Mouse (Mus musculus): ENCODE results near the gene Nxn. TPM values are rescaled to one million over a fixed set of nuclear protein-coding genes. Genes with fewer than 3 reads are reported as not detected.

Nxn gene
- polyA plus RNA-seq, 1 experiment, result 9.2 TPM

- Histone ChIP-seq H3K27ac (ENCODE audit: insufficient read depth, low read length) (no peak overlapping the region), H3K4me3 (ENCODE audit: insufficient read depth, low read length) (no peak overlapping the region), H3K4me1 (ENCODE audit: control insufficient read depth, insufficient read depth, low read length) (no peaks in the 10 kb centered on the region)
- TF ChIP-seq POLR2A (IDR thresholded peaks at IDR 0.05; ENCODE audit: extremely low read depth, insufficient read depth, low read length) (no peak), CTCF (IDR thresholded peaks at IDR 0.05; ENCODE audit: extremely low read depth, insufficient read depth, low read length) (no peak)
These were observed 81.0 kb downstream of the Nxn start for GRCm38 (mm10) chr11:76317904-76318303.

- no peak overlapping the region for H3K4me3 ChIP-seq (ENCODE audit: insufficient read depth, low read length)
- no peak overlapping the region for H3K27ac ChIP-seq (ENCODE audit: insufficient read depth, low read length)
- H3K4me1 ChIP-seq (ENCODE audit: control insufficient read depth, insufficient read depth, low read length), result no peaks in the 10 kb centered on the region
- no peak for TF ChIP-seq CTCF (IDR thresholded peaks at IDR 0.05; ENCODE audit: extremely low read depth, insufficient read depth, low read length)
- TF ChIP-seq POLR2A (IDR thresholded peaks at IDR 0.05; ENCODE audit: extremely low read depth, insufficient read depth, low read length), result no peak
These were observed 83.0 kb downstream of the Nxn start for GRCm38 (mm10) chr11:76315785-76316444.

DNA sequence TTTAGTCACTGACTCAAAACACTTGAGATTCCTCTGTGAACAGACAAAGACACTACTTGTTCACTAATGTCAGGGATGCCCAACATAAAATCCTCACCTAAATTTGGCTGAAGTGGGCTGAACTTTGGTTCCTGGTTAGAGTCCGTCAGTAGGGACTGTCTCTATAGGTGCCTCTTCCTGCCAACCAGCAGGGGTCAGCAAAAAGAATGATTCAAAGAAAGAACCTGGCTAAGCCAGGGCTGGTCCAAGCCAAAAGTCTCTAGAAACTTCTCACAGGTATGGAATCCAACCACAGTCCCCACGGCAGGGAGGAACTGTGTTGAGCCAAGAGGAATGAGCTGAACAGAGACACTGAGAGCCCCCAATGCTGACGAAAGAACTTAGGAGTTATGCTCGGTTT is 84.2 kb downstream of the Nxn start:
- Histone ChIP-seq H3K4me1 (ENCODE audit: control insufficient read depth, insufficient read depth, low read length) (no peaks in the 10 kb centered on the region), H3K27ac (ENCODE audit: insufficient read depth, low read length) (no peak overlapping the region), H3K4me3 (ENCODE audit: insufficient read depth, low read length) (no peak overlapping the region)
- TF ChIP-seq CTCF (IDR thresholded peaks at IDR 0.05; ENCODE audit: extremely low read depth, insufficient read depth, low read length), result 0 out of 2 replicates have a peak, but pooled peaks have one; percentile 6
- no peak for TF ChIP-seq POLR2A (IDR thresholded peaks at IDR 0.05; ENCODE audit: extremely low read depth, insufficient read depth, low read length)

- TF ChIP-seq CTCF (IDR thresholded peaks at IDR 0.05; ENCODE audit: extremely low read depth, insufficient read depth, low read length), result no peak
- no peak for TF ChIP-seq POLR2A (IDR thresholded peaks at IDR 0.05; ENCODE audit: extremely low read depth, insufficient read depth, low read length)
- Histone ChIP-seq H3K27ac (ENCODE audit: insufficient read depth, low read length) (no peak overlapping the region), H3K4me1 (ENCODE audit: control insufficient read depth, insufficient read depth, low read length) (no peaks in the 10 kb centered on the region), H3K4me3 (ENCODE audit: insufficient read depth, low read length) (no peak overlapping the region)
These were observed 84.8 kb downstream of the Nxn start for GRCm38 (mm10) chr11:76314140-76314539.

- no peak overlapping the region for H3K27ac ChIP-seq (ENCODE audit: insufficient read depth, low read length)
- TF ChIP-seq CTCF (IDR thresholded peaks at IDR 0.05; ENCODE audit: extremely low read depth, insufficient read depth, low read length) (no peak), POLR2A (IDR thresholded peaks at IDR 0.05; ENCODE audit: extremely low read depth, insufficient read depth, low read length) (no peak)
- H3K4me1 ChIP-seq (ENCODE audit: control insufficient read depth, insufficient read depth, low read length), result no peaks in the 10 kb centered on the region
- no peak overlapping the region for H3K4me3 ChIP-seq (ENCODE audit: insufficient read depth, low read length)
These were observed 86.1 kb downstream of the Nxn start for GRCm38 (mm10) chr11:76312805-76313204.

DNA sequence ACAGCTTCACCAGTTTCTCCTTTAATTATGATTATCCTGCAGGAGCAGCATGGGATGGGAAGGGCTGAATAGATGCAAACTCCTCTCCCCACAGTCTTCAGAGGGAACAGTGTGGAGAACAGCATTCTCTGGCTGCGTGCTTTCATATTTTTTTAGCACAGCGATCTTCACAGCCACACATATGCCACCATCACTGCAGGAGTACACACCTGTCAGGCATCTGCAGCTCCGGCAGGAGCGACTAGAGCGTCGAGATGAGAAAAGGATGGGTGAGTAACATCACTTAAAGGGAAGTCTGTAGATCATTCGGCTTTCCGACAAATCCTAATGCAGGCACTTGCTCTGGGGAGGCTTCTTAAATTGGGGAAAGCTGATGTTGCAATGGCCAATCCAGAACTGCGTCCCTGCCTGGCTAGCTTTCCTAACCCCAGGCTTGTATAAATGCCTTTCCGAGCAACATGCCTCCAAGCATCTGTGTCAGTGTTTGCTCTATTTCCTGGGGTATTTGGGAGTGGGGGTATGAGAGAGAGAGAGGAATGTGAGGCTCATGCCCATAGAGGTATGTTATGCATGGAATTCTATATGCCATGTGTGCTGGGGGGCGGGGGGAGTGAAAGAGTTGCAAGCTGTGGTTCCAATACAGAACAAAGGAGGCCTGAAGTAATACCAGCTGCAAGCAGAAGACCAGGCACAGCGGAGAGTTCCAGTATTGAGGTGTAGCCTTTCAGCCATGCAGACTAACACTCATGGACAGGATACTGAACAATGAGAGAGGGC is 87.5 kb downstream of the Nxn start:
- Histone ChIP-seq H3K4me3 (ENCODE audit: insufficient read depth, low read length) (no peak overlapping the region), H3K27ac (ENCODE audit: insufficient read depth, low read length) (no peak overlapping the region), H3K4me1 (ENCODE audit: control insufficient read depth, insufficient read depth, low read length) (no peaks in the 10 kb centered on the region)
- no peak for TF ChIP-seq POLR2A (IDR thresholded peaks at IDR 0.05; ENCODE audit: extremely low read depth, insufficient read depth, low read length)
- no peak for TF ChIP-seq CTCF (IDR thresholded peaks at IDR 0.05; ENCODE audit: extremely low read depth, insufficient read depth, low read length)

DNA sequence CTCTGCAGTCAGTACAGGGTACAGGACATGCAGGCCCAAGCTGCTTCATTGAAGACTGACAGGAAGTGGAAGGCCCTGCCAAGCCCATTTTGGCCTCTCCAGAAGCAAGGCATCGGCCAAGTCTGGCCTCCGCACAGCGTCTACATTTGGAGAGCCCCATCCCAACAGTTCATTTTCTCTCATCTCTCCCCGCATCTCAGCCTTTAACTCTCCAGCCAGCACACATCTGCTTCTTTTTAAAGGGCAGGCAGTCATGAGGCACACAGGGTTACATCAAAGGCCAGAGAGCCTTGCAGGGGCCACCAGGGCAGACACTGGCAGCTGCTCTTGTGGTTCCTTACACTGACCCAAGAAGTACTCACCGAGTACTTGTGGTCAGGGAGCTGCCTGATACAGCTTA is 89.1 kb downstream of the Nxn start:
- Histone ChIP-seq H3K27ac (ENCODE audit: insufficient read depth, low read length) (no peak overlapping the region), H3K4me3 (ENCODE audit: insufficient read depth, low read length) (no peak overlapping the region), H3K4me1 (ENCODE audit: control insufficient read depth, insufficient read depth, low read length) (no peaks in the 10 kb centered on the region)
- TF ChIP-seq CTCF (IDR thresholded peaks at IDR 0.05; ENCODE audit: extremely low read depth, insufficient read depth, low read length), result no peak
- no peak for TF ChIP-seq POLR2A (IDR thresholded peaks at IDR 0.05; ENCODE audit: extremely low read depth, insufficient read depth, low read length)

DNA sequence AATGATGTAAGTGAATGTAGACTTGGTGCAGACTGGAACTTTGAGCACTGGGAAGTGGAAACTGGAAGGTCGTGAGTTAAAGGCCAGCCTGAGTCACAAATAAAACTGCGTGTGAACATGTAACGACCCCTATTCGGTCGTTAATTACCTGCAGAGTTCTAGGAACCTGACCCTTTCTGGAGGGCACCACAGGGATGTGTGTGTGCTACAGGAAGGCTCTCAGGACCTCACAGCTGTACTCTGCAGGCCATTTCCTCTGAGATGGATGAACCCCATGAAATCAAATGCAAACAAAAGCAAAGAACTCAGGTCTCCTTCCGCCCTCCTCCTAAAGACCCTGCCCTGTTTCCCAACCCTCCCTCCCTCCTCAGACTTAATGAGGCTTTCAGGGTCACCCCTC is 89.9 kb downstream of the Nxn start:
- no peak overlapping the region for H3K4me3 ChIP-seq (ENCODE audit: insufficient read depth, low read length)
- TF ChIP-seq POLR2A (IDR thresholded peaks at IDR 0.05; ENCODE audit: extremely low read depth, insufficient read depth, low read length) (no peak), CTCF (IDR thresholded peaks at IDR 0.05; ENCODE audit: extremely low read depth, insufficient read depth, low read length) (no peak)
- no peaks in the 10 kb centered on the region for H3K4me1 ChIP-seq (ENCODE audit: control insufficient read depth, insufficient read depth, low read length)
- no peak overlapping the region for H3K27ac ChIP-seq (ENCODE audit: insufficient read depth, low read length)

DNA sequence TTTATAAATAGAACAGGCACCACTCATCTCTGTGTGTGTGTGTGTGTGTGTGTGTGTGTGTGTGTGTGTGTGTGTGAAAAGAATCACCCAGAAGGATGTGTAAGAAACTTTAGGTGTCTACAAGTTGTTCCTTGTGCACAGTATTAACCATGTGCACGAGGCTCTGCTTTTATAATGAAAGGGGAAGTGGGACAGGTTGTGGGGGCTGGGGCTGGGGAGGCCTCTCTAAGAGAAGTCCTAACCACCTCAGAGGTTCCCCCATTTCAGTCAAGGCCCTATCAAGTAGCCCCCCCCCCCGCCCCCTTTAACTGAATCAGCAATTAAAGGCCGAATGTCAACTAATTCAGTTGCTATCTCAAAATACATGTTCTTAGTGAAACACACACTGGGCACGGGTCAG is 92.2 kb downstream of the Nxn start:
- Histone ChIP-seq H3K4me1 (ENCODE audit: control insufficient read depth, insufficient read depth, low read length) (no peaks in the 10 kb centered on the region), H3K4me3 (ENCODE audit: insufficient read depth, low read length) (no peak overlapping the region), H3K27ac (ENCODE audit: insufficient read depth, low read length) (no peak overlapping the region)
- TF ChIP-seq POLR2A (IDR thresholded peaks at IDR 0.05; ENCODE audit: extremely low read depth, insufficient read depth, low read length), result no peak
- TF ChIP-seq CTCF (IDR thresholded peaks at IDR 0.05; ENCODE audit: extremely low read depth, insufficient read depth, low read length), result no peak

- no peak overlapping the region for H3K27ac ChIP-seq (ENCODE audit: insufficient read depth, low read length)
- no peak overlapping the region for H3K4me3 ChIP-seq (ENCODE audit: insufficient read depth, low read length)
- H3K4me1 ChIP-seq (ENCODE audit: control insufficient read depth, insufficient read depth, low read length), result no peaks in the 10 kb centered on the region
- no peak for TF ChIP-seq CTCF (IDR thresholded peaks at IDR 0.05; ENCODE audit: extremely low read depth, insufficient read depth, low read length)
- TF ChIP-seq POLR2A (IDR thresholded peaks at IDR 0.05; ENCODE audit: extremely low read depth, insufficient read depth, low read length), result no peak
These were observed 93.4 kb downstream of the Nxn start for GRCm38 (mm10) chr11:76305571-76305970.

All from cortical plate, adult 2 months (tissue).